Mouse (Mus musculus): ENCODE results near the gene Dnlz. TPM values are rescaled to one million over a fixed set of nuclear protein-coding genes. Genes with fewer than 3 reads are reported as not detected.

Gene Dnlz
- total and polyA plus RNA-seq, 2 experiments from 2014 or later = 17.0 to 23.0 TPM

DNA sequence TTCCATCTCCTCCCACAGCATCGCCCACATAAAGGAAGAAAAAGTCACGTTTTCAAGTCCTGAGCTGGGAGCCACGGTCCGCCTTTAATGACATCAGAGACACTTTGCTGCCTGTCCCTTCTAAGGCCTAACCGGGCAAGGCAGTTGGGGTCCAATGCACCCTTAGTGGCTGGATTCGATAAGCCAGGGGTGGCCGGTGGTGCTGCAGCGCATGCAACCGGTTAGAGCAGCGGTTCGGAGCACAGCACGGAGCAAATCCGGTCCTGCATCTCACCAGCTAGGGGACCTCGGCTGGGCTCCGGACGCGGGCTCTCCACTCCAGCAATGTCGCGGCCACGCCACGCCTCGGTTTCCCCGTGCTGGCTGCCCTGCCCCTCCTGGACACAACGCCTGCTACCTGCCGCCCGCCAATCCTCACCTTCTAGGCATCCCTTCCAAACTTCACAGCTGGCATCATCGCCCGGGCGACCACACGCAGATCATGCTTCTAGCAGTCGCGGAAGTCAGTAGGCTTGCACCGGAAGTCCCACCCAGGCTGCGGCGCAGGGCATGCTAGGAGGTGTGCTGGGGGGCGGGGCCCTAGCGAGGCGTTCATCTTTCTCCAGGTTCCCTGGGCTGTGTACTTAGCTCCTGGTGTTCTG is 28.3 kb upstream of the Dnlz start, which contains the start of gene Snapc4:
Gene Snapc4 (minus strand): TSS at position 523 of the 641 bp plus-strand sequence.
- WGBS = under 1% methylated on average over 38 of the region's 38 CpGs
- TF ChIP-seq CTCF (IDR thresholded peaks at IDR 0.05; ENCODE audit: low read depth) = no peak
- no peak for TF ChIP-seq EP300 (IDR thresholded peaks at IDR 0.05; ENCODE audit: low read depth)

GRCm38 (mm10) chr2:26372396-26372795 is 20.5 kb upstream of the Dnlz start:
- no peak overlapping the region for H3K9ac ChIP-seq (replicated peaks; ENCODE audit: low read depth, low read length)
- peaks cover 99% of the 10 kb centered on the region for H3K36me3 ChIP-seq (replicated peaks; ENCODE audit: control insufficient read depth, insufficient read depth, low read length)
- H3K27me3 ChIP-seq (ENCODE audit: control insufficient read depth, insufficient read depth, low read length) = no peaks in the 10 kb centered on the region
- H3K27ac ChIP-seq (ENCODE audit: low read depth) = no peak overlapping the region
- no peak overlapping the region for H3K4me2 ChIP-seq (ENCODE audit: low read depth, low read length)
- H3K9me3 ChIP-seq (replicated peaks; ENCODE audit: control insufficient read depth, low read length) = no peaks in the 10 kb centered on the region
- no peak overlapping the region for H3K4me3 ChIP-seq (ENCODE audit: low read depth, low read length)
- ATAC-seq (ENCODE audit: insufficient read depth, low read depth) = no peak
- DNase-seq (ENCODE audit: low spot score) = no peak
- 94% methylated on average over 8 of the region's 8 CpGs for WGBS
- H3K4me1 ChIP-seq (ENCODE audit: control insufficient read depth, insufficient read depth) = no peaks in the 10 kb centered on the region
- TF ChIP-seq EP300 (IDR thresholded peaks at IDR 0.05; ENCODE audit: low read depth) = no peak
- no peak for TF ChIP-seq CTCF (IDR thresholded peaks at IDR 0.05; ENCODE audit: low read depth)

More for the DNA sequence above, 28.3 kb upstream of the Dnlz start, which contains the start of gene Snapc4:
- Histone ChIP-seq H3K36me3 (replicated peaks; ENCODE audit: control insufficient read depth, insufficient read depth, low read length) (peaks cover 68% of the 10 kb centered on the region), H3K4me2 (ENCODE audit: low read depth, low read length) (peak within 1 kb of the TSS; percentile 86), H3K4me3 (ENCODE audit: low read depth, low read length) (peak within 1 kb of the TSS; percentile 61), H3K27me3 (ENCODE audit: control insufficient read depth, insufficient read depth, low read length) (no peaks in the 10 kb centered on the region), H3K9ac (replicated peaks; ENCODE audit: low read depth, low read length) (peak within 1 kb of the TSS; percentile 62), H3K27ac (ENCODE audit: low read depth) (peak within 1 kb of the TSS; percentile 43; the same call in 1 of the 2 replicates), H3K4me1 (ENCODE audit: control insufficient read depth, insufficient read depth) (no peaks in the 10 kb centered on the region), H3K9me3 (replicated peaks; ENCODE audit: control insufficient read depth, low read length) (no peaks in the 10 kb centered on the region)
- ATAC-seq (ENCODE audit: insufficient read depth, low read depth) (peak; percentile 93), DNase-seq (ENCODE audit: low spot score) (peak; percentile 88)

DNA sequence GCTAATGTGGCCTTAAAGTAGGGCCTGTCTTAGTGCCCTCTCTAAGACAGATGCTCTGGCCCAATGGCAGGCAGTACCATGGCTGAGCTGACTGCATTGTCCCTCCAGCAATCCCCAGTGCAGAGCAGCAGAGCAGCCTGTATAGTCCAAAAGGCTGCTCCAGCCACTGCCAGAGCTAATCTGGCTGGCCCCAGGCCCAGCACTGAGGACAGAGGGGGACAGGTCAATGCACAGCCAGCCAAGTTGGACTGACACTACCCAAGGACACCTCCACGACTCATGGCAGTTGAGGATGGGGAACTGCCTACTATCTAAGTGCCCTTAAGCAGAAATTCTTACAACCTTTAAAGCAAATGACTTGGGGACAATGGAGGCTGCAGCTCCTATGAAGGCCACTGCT is 16.7 kb upstream of the Dnlz start:
- no peak overlapping the region for H3K4me2 ChIP-seq (ENCODE audit: low read depth, low read length)

DNA sequence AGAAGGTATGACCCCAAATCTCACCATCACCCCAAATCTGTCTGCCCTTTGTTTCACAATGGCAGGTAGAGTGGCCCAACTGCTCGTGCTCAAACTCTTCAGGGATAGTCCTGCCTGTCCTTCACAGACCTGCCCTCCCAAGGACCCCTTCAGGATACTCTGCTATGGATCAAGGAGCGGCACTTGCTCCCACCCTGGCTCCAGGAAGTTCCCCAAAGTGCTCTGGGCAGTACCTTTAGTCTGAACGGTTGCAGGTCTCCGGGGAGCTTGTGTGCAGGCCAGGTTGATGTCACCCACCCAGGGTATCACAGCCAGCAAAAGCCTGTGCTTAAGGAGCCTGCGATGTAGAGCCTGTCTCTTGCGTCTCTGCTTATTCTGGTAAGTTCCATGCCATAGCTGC is 16.0 kb upstream of the Dnlz start:
- 89% methylated on average over 6 of the region's 6 CpGs for WGBS
- H3K27me3 ChIP-seq (ENCODE audit: control insufficient read depth, insufficient read depth, low read length) = no peaks in the 10 kb centered on the region
- H3K27ac ChIP-seq (ENCODE audit: low read depth) = no peak overlapping the region
- no peak for DNase-seq (ENCODE audit: low spot score)
- ATAC-seq (ENCODE audit: insufficient read depth, low read depth) = no peak
- H3K36me3 ChIP-seq (replicated peaks; ENCODE audit: control insufficient read depth, insufficient read depth, low read length) = peaks cover 83% of the 10 kb centered on the region
- TF ChIP-seq EP300 (IDR thresholded peaks at IDR 0.05; ENCODE audit: low read depth) (no peak), CTCF (IDR thresholded peaks at IDR 0.05; ENCODE audit: low read depth) (no peak)
- no peak overlapping the region for H3K4me2 ChIP-seq (ENCODE audit: low read depth, low read length)
- no peaks in the 10 kb centered on the region for H3K9me3 ChIP-seq (replicated peaks; ENCODE audit: control insufficient read depth, low read length)
- H3K4me3 ChIP-seq (ENCODE audit: low read depth, low read length) = no peak overlapping the region
- H3K4me1 ChIP-seq (ENCODE audit: control insufficient read depth, insufficient read depth) = peaks cover 12% of the 10 kb centered on the region
- H3K9ac ChIP-seq (replicated peaks; ENCODE audit: low read depth, low read length) = no peak overlapping the region

More for the DNA sequence above, 16.7 kb upstream of the Dnlz start:
- no peak for DNase-seq (ENCODE audit: low spot score)
- no peaks in the 10 kb centered on the region for H3K9me3 ChIP-seq (replicated peaks; ENCODE audit: control insufficient read depth, low read length)
- H3K27ac ChIP-seq (ENCODE audit: low read depth) = no peak overlapping the region
- H3K4me1 ChIP-seq (ENCODE audit: control insufficient read depth, insufficient read depth) = peaks cover 12% of the 10 kb centered on the region
- peaks cover 84% of the 10 kb centered on the region for H3K36me3 ChIP-seq (replicated peaks; ENCODE audit: control insufficient read depth, insufficient read depth, low read length)
- TF ChIP-seq EP300 (IDR thresholded peaks at IDR 0.05; ENCODE audit: low read depth) = no peak
- TF ChIP-seq CTCF (IDR thresholded peaks at IDR 0.05; ENCODE audit: low read depth) = no peak
- ATAC-seq (ENCODE audit: insufficient read depth, low read depth) = peak; percentile 63
- WGBS = 39% methylated on average over 1 of the region's 1 CpGs
- no peak overlapping the region for H3K4me3 ChIP-seq (ENCODE audit: low read depth, low read length)
- H3K9ac ChIP-seq (replicated peaks; ENCODE audit: low read depth, low read length) = no peak overlapping the region
- no peaks in the 10 kb centered on the region for H3K27me3 ChIP-seq (ENCODE audit: control insufficient read depth, insufficient read depth, low read length)

GRCm38 (mm10) chr2:26364738-26365465 is 13.0 kb upstream of the Dnlz start:
- Histone ChIP-seq H3K27ac (ENCODE audit: low read depth) (peak overlapping the region; percentile 32; the same call in 1 of the 2 replicates), H3K36me3 (replicated peaks; ENCODE audit: control insufficient read depth, insufficient read depth, low read length) (peaks cover 56% of the 10 kb centered on the region)
- WGBS = 31% methylated on average over 10 of the region's 10 CpGs

More at GRCm38 (mm10) chr2:26364738-26365465, 13.0 kb upstream of the Dnlz start:
- no peaks in the 10 kb centered on the region for H3K27me3 ChIP-seq (ENCODE audit: control insufficient read depth, insufficient read depth, low read length)
- no peak for DNase-seq (ENCODE audit: low spot score)
- peak; percentile 30 for ATAC-seq (ENCODE audit: insufficient read depth, low read depth)
- H3K4me1 ChIP-seq (ENCODE audit: control insufficient read depth, insufficient read depth) = peaks cover 12% of the 10 kb centered on the region
- TF ChIP-seq CTCF (IDR thresholded peaks at IDR 0.05; ENCODE audit: low read depth) (no peak), EP300 (IDR thresholded peaks at IDR 0.05; ENCODE audit: low read depth) (no peak)
- no peak overlapping the region for H3K4me3 ChIP-seq (ENCODE audit: low read depth, low read length)
- H3K9me3 ChIP-seq (replicated peaks; ENCODE audit: control insufficient read depth, low read length) = no peaks in the 10 kb centered on the region
- no peak overlapping the region for H3K4me2 ChIP-seq (ENCODE audit: low read depth, low read length)
- no peak overlapping the region for H3K9ac ChIP-seq (replicated peaks; ENCODE audit: low read depth, low read length)

Measured in heart, postnatal 0 days (tissue).